Mouse (Mus musculus) midbrain, embryonic 13.5 days (tissue): ENCODE measurements at regions not wholly inside any gene's neighbourhood (a gene's known extent, or its start where the extent isn't known, plus 50 kb on each side); places are given as distances from the start of the nearest gene placed in this dataset.

Experiments used
- ATAC-seq: fragments of 200-750 bp; cut with Nextera tagmentation; 2 replicates; pipeline ENCODE4 v1.8.0; 2017; ENCODE audit warnings: mild to moderate bottlenecking, moderate TSS enrichment, moderate library complexity
- H3K27ac ChIP-seq: fragments of 300-500 bp; sonication (generic); 2 replicates; pipeline ENCODE4 v1.5.1; 2015; ENCODE audit warnings: inconsistent platforms, mild to moderate bottlenecking, moderate library complexity
- H3K27me3 ChIP-seq: fragments of 300-500 bp; sonication (generic); 2 replicates; pipeline ENCODE4 v1.6.1; 2015; ENCODE audit warnings: mild to moderate bottlenecking, inconsistent platforms
- H3K36me3 ChIP-seq: fragments of 300-500 bp; sonication (generic); 2 replicates; pipeline ENCODE4 v1.6.1; 2015; ENCODE audit warnings: mild to moderate bottlenecking, inconsistent platforms
- H3K4me1 ChIP-seq: fragments of 300-500 bp; sonication (generic); replicated peaks from 2 replicates; pipeline ENCODE4 v1.6.1; 2015; ENCODE audit warnings: inconsistent platforms
- H3K4me2 ChIP-seq: fragments of 300-500 bp; sonication (generic); replicated peaks from 2 replicates; pipeline ENCODE4 v1.6.1; 2015; ENCODE audit warnings: moderate library complexity, mild to moderate bottlenecking, inconsistent platforms
- H3K4me3 ChIP-seq: fragments of 300-500 bp; sonication (generic); replicated peaks from 2 replicates; pipeline ENCODE4 v1.5.1; 2015; ENCODE audit warnings: mild to moderate bottlenecking, inconsistent platforms
- H3K9ac ChIP-seq: fragments of 300-500 bp; sonication (generic); replicated peaks from 2 replicates; pipeline ENCODE4 v1.6.1; 2015; ENCODE audit warnings: mild to moderate bottlenecking, inconsistent platforms
- H3K9me3 ChIP-seq: fragments of 300-500 bp; sonication (generic); 2 replicates; pipeline ENCODE4 v1.6.1; 2016; ENCODE audit warnings: mild to moderate bottlenecking, inconsistent platforms
- WGBS: fragments of 180-500 bp; shearing (Covaris S2); methylation state at CpG from one replicate; pipeline ENCODE4 v1.1.7; 2015; 5-methylcytosine and 5-hydroxymethylcytosine counted together

GRCm38 (mm10) chr16:12770482-12770881 is 339.0 kb upstream of the Ercc4 start:
- WGBS: 87% methylated on average over 5 of the region's 5 CpGs
- Histone ChIP-seq H3K27ac (no peak overlapping the region), H3K4me2 (no peak overlapping the region), H3K9me3 (0 out of 2 replicates have a peak, but pooled peaks cover 3% of the 10 kb centered on the region), H3K4me1 (no peaks in the 10 kb centered on the region), H3K4me3 (no peak overlapping the region), H3K27me3 (no peaks in the 10 kb centered on the region), H3K9ac (no peak overlapping the region), H3K36me3 (no peaks in the 10 kb centered on the region)
- ATAC-seq: no peak

GRCm38 (mm10) chr16:12772535-12772934 is 336.9 kb upstream of the Ercc4 start:
- no peak overlapping the region for H3K4me3 ChIP-seq
- H3K27ac ChIP-seq: no peak overlapping the region
- H3K36me3 ChIP-seq: no peaks in the 10 kb centered on the region
- H3K4me2 ChIP-seq: no peak overlapping the region
- no peak for ATAC-seq
- no peaks in the 10 kb centered on the region for H3K4me1 ChIP-seq
- no peak overlapping the region for H3K9ac ChIP-seq
- 87% methylated on average over 5 of the region's 5 CpGs for WGBS
- H3K9me3 ChIP-seq: 0 out of 2 replicates have a peak, but pooled peaks cover 3% of the 10 kb centered on the region
- no peaks in the 10 kb centered on the region for H3K27me3 ChIP-seq

- WGBS: 57% methylated on average over 2 of the region's 2 CpGs
- Histone ChIP-seq H3K9me3 (no peaks in the 10 kb centered on the region), H3K36me3 (no peaks in the 10 kb centered on the region), H3K4me1 (no peaks in the 10 kb centered on the region), H3K9ac (no peak overlapping the region), H3K27me3 (no peaks in the 10 kb centered on the region), H3K4me2 (no peak overlapping the region), H3K4me3 (no peak overlapping the region), H3K27ac (no peak overlapping the region)
- no peak for ATAC-seq
Measured at GRCm38 (mm10) chr16:12775876-12776275, 333.6 kb upstream of the Ercc4 start.

- H3K36me3 ChIP-seq: no peaks in the 10 kb centered on the region
- no peak overlapping the region for H3K9ac ChIP-seq
- ATAC-seq: no peak
- no peaks in the 10 kb centered on the region for H3K27me3 ChIP-seq
- H3K4me1 ChIP-seq: no peaks in the 10 kb centered on the region
- no peak overlapping the region for H3K4me2 ChIP-seq
- no peak overlapping the region for H3K4me3 ChIP-seq
- H3K27ac ChIP-seq: no peak overlapping the region
- H3K9me3 ChIP-seq: no peaks in the 10 kb centered on the region
- WGBS: 82% methylated on average over 3 of the region's 3 CpGs
Measured at GRCm38 (mm10) chr16:12779079-12779478, 330.4 kb upstream of the Ercc4 start.

- no peak overlapping the region for H3K4me3 ChIP-seq
- H3K9ac ChIP-seq: no peak overlapping the region
- H3K9me3 ChIP-seq: no peaks in the 10 kb centered on the region
- H3K4me2 ChIP-seq: no peak overlapping the region
- no peaks in the 10 kb centered on the region for H3K27me3 ChIP-seq
- WGBS: 80% methylated on average over 3 of the region's 3 CpGs
- H3K27ac ChIP-seq: no peak overlapping the region
- no peak for ATAC-seq
- H3K4me1 ChIP-seq: no peaks in the 10 kb centered on the region
- H3K36me3 ChIP-seq: no peaks in the 10 kb centered on the region
Measured at GRCm38 (mm10) chr16:12780635-12781034, 328.8 kb upstream of the Ercc4 start.

- H3K9me3 ChIP-seq: no peaks in the 10 kb centered on the region
- no peak overlapping the region for H3K27ac ChIP-seq
- no peak overlapping the region for H3K9ac ChIP-seq
- no peak overlapping the region for H3K4me3 ChIP-seq
- 68% methylated on average over 1 of the region's 1 CpGs for WGBS
- no peaks in the 10 kb centered on the region for H3K4me1 ChIP-seq
- no peak for ATAC-seq
- H3K27me3 ChIP-seq: no peaks in the 10 kb centered on the region
- no peaks in the 10 kb centered on the region for H3K36me3 ChIP-seq
- no peak overlapping the region for H3K4me2 ChIP-seq
Measured at GRCm38 (mm10) chr16:12785828-12786227, 323.7 kb upstream of the Ercc4 start.

- Histone ChIP-seq H3K4me1 (no peaks in the 10 kb centered on the region), H3K27ac (no peak overlapping the region), H3K36me3 (no peaks in the 10 kb centered on the region), H3K4me2 (no peak overlapping the region), H3K9ac (no peak overlapping the region), H3K27me3 (no peaks in the 10 kb centered on the region), H3K9me3 (no peaks in the 10 kb centered on the region), H3K4me3 (no peak overlapping the region)
- ATAC-seq: no peak
- WGBS: 84% methylated on average over 2 of the region's 2 CpGs
Measured at GRCm38 (mm10) chr16:12798523-12798922, 311.0 kb upstream of the Ercc4 start.

GRCm38 (mm10) chr16:12800181-12800580 is 309.3 kb upstream of the Ercc4 start:
- no peaks in the 10 kb centered on the region for H3K4me1 ChIP-seq
- no peaks in the 10 kb centered on the region for H3K27me3 ChIP-seq
- H3K9me3 ChIP-seq: no peaks in the 10 kb centered on the region
- H3K4me2 ChIP-seq: no peak overlapping the region
- H3K27ac ChIP-seq: no peak overlapping the region
- no peak for ATAC-seq
- no peak overlapping the region for H3K9ac ChIP-seq
- 67% methylated on average over 1 of the region's 1 CpGs for WGBS
- no peak overlapping the region for H3K4me3 ChIP-seq
- H3K36me3 ChIP-seq: no peaks in the 10 kb centered on the region

- WGBS: 58% methylated on average over 1 of the region's 1 CpGs
- no peak overlapping the region for H3K27ac ChIP-seq
- H3K4me2 ChIP-seq: no peak overlapping the region
- no peaks in the 10 kb centered on the region for H3K27me3 ChIP-seq
- H3K4me1 ChIP-seq: no peaks in the 10 kb centered on the region
- no peak for ATAC-seq
- no peak overlapping the region for H3K4me3 ChIP-seq
- H3K9ac ChIP-seq: no peak overlapping the region
- no peaks in the 10 kb centered on the region for H3K9me3 ChIP-seq
- no peaks in the 10 kb centered on the region for H3K36me3 ChIP-seq
Measured at GRCm38 (mm10) chr16:12802651-12803050, 306.8 kb upstream of the Ercc4 start.

- Histone ChIP-seq H3K27ac (no peak overlapping the region), H3K9ac (no peak overlapping the region), H3K36me3 (no peaks in the 10 kb centered on the region), H3K4me3 (no peak overlapping the region), H3K4me1 (no peaks in the 10 kb centered on the region), H3K9me3 (no peaks in the 10 kb centered on the region), H3K4me2 (no peak overlapping the region), H3K27me3 (no peaks in the 10 kb centered on the region)
- no peak for ATAC-seq
- WGBS: 60% methylated on average over 8 of the region's 8 CpGs
Measured at GRCm38 (mm10) chr16:12807351-12807871, 302.1 kb upstream of the Ercc4 start.

GRCm38 (mm10) chr16:12811088-12811487 is 298.4 kb upstream of the Ercc4 start:
- WGBS: 61% methylated on average over 2 of the region's 2 CpGs
- Histone ChIP-seq H3K27me3 (no peaks in the 10 kb centered on the region), H3K9me3 (no peaks in the 10 kb centered on the region), H3K4me2 (no peak overlapping the region), H3K4me3 (no peak overlapping the region), H3K36me3 (no peaks in the 10 kb centered on the region), H3K4me1 (no peaks in the 10 kb centered on the region), H3K27ac (no peak overlapping the region), H3K9ac (no peak overlapping the region)
- no peak for ATAC-seq

- Histone ChIP-seq H3K4me2 (no peak overlapping the region), H3K4me3 (no peak overlapping the region), H3K36me3 (no peaks in the 10 kb centered on the region), H3K4me1 (no peaks in the 10 kb centered on the region), H3K27me3 (no peaks in the 10 kb centered on the region), H3K27ac (no peak overlapping the region), H3K9ac (no peak overlapping the region), H3K9me3 (no peaks in the 10 kb centered on the region)
- no peak for ATAC-seq
- 86% methylated on average over 6 of the region's 6 CpGs for WGBS
Measured at GRCm38 (mm10) chr16:12824646-12825045, 284.8 kb upstream of the Ercc4 start.

- Histone ChIP-seq H3K4me2 (no peak overlapping the region), H3K9me3 (no peaks in the 10 kb centered on the region), H3K4me3 (no peak overlapping the region), H3K4me1 (no peaks in the 10 kb centered on the region), H3K9ac (no peak overlapping the region), H3K27ac (no peak overlapping the region), H3K36me3 (no peaks in the 10 kb centered on the region), H3K27me3 (no peaks in the 10 kb centered on the region)
- 64% methylated on average over 8 of the region's 8 CpGs for WGBS
- ATAC-seq: no peak
Measured at GRCm38 (mm10) chr16:12826222-12826621, 283.3 kb upstream of the Ercc4 start.
